ENCODE assay signal across 8 mouse cellular contexts in genomic region chr10:128093496-128094294, GRCm38 (mm10). TPM values are rescaled to one million over a fixed set of nuclear protein-coding genes. Genes with fewer than 3 reads are reported as not detected.
DNase-seq lines count a peak whose midpoint lies in the region; ATAC-seq and TF ChIP-seq lines count a peak whose summit lies in the region.

No protein-coding gene starts in this region.

- H3K4me1 ChIP-seq in embryonic fibroblast, embryonic 13.5 days (ENCODE audit: control insufficient read depth, insufficient read depth, low read length), result peaks cover 5% of the 10 kb centered on the region; the same call in 1 of the 2 replicates
- peaks cover 27% of the 10 kb centered on the region for H3K4me1 ChIP-seq in hindbrain, postnatal 0 days (ENCODE audit: insufficient read depth, low read length)
- H3K4me1 ChIP-seq in liver, embryonic 16.5 days (ENCODE audit: control insufficient read depth, low read depth, low read length), result peaks cover 63% of the 10 kb centered on the region
- H3K4me1 ChIP-seq in neural tube, embryonic 15.5 days, result peaks cover 62% of the 10 kb centered on the region

- peak overlapping the region; percentile 88 for H3K4me2 ChIP-seq in hindbrain, postnatal 0 days (ENCODE audit: low read depth, low read length)
- peak overlapping the region; percentile 82 for H3K4me2 ChIP-seq in liver, embryonic 16.5 days (ENCODE audit: low read depth, low read length)
- H3K4me2 ChIP-seq in neural tube, embryonic 15.5 days, result peak overlapping the region; percentile 78

- H3K9me3 ChIP-seq in hindbrain, postnatal 0 days (ENCODE audit: low read length), result no peaks in the 10 kb centered on the region
- no peaks in the 10 kb centered on the region for H3K9me3 ChIP-seq in liver, embryonic 16.5 days (replicated peaks; ENCODE audit: control insufficient read depth, low read length)
- no peaks in the 10 kb centered on the region for H3K9me3 ChIP-seq in neural tube, embryonic 15.5 days (replicated peaks)

- TF ChIP-seq POLR2A in embryonic fibroblast, embryonic 13.5 days (IDR thresholded peaks at IDR 0.05; ENCODE audit: low read depth, low read length), result 0 out of 2 replicates have a peak, but pooled peaks have one; percentile 9

- H3K27ac ChIP-seq in embryonic fibroblast, embryonic 13.5 days (ENCODE audit: insufficient read depth, low read length), result peak overlapping the region; percentile 89
- peak overlapping the region; percentile 78 for H3K27ac ChIP-seq in hindbrain, postnatal 0 days
- peak overlapping the region; percentile 98 for H3K27ac ChIP-seq in liver, embryonic 16.5 days (ENCODE audit: low read length)
- peak overlapping the region; percentile 90 for H3K27ac ChIP-seq in neural tube, embryonic 15.5 days (replicated peaks)

- H3K9ac ChIP-seq in hindbrain, postnatal 0 days (replicated peaks; ENCODE audit: low read length), result peak overlapping the region; percentile 61
- H3K9ac ChIP-seq in liver, embryonic 16.5 days (ENCODE audit: low read depth, low read length), result peak overlapping the region; percentile 93
- H3K9ac ChIP-seq in neural tube, embryonic 15.5 days (replicated peaks), result peak overlapping the region; percentile 79

- no peak for ATAC-seq in cerebellum, adult (ENCODE audit: insufficient number of reproducible peaks, low FRiP score, low TSS enrichment)
- ATAC-seq in hindbrain, postnatal 0 days, result no peak
- peak; percentile 30 for ATAC-seq in liver, embryonic 16.5 days (ENCODE audit: low read depth)
- ATAC-seq in neural tube, embryonic 15.5 days (ENCODE audit: low FRiP score), result no peak

- H3K27me3 ChIP-seq in hindbrain, postnatal 0 days (ENCODE audit: insufficient read depth, low read length), result no peaks in the 10 kb centered on the region
- no peaks in the 10 kb centered on the region for H3K27me3 ChIP-seq in liver, embryonic 16.5 days (ENCODE audit: control insufficient read depth, insufficient read depth, low read depth, low read length)
- H3K27me3 ChIP-seq in neural tube, embryonic 15.5 days (replicated peaks), result no peaks in the 10 kb centered on the region

- peak; percentile 52 for DNase-seq in cerebellum, adult 11 months
- peak; percentile 32 for DNase-seq in ZHBTc4 (ENCODE audit: low read depth, low spot score)
- peak; percentile 19 for DNase-seq in hindbrain, postnatal 0 days (ENCODE audit: low spot score)
- no peak for DNase-seq in ovary, adult 18-20 months (ENCODE audit: low spot score)

- H3K4me3 ChIP-seq in embryonic fibroblast, embryonic 13.5 days (ENCODE audit: insufficient read depth, low read length), result peak overlapping the region; percentile 49
- H3K4me3 ChIP-seq in hindbrain, postnatal 0 days (ENCODE audit: low read length), result peak overlapping the region; percentile 72
- H3K4me3 ChIP-seq in liver, embryonic 16.5 days (ENCODE audit: low read depth, low read length), result peak overlapping the region; percentile 85
- H3K4me3 ChIP-seq in neural tube, embryonic 15.5 days (replicated peaks), result peak overlapping the region; percentile 85

- peaks cover 13% of the 10 kb centered on the region for H3K36me3 ChIP-seq in hindbrain, postnatal 0 days (ENCODE audit: insufficient read depth, low read length)
- peaks cover 17% of the 10 kb centered on the region for H3K36me3 ChIP-seq in liver, embryonic 16.5 days (ENCODE audit: control insufficient read depth, insufficient read depth)
- H3K36me3 ChIP-seq in neural tube, embryonic 15.5 days, result peaks cover 20% of the 10 kb centered on the region

- no peak for TF ChIP-seq CTCF in embryonic fibroblast, embryonic 13.5 days (IDR thresholded peaks at IDR 0.05; ENCODE audit: borderline replicate concordance, insufficient read depth, low read length)
- no peak for TF ChIP-seq CTCF in hindbrain, postnatal 0 days (IDR thresholded peaks at IDR 0.05; ENCODE audit: low read depth)

- 17% methylated on average over 13 of the region's 13 CpGs for WGBS in hindbrain, postnatal 0 days
- 24% methylated on average over 13 of the region's 13 CpGs for WGBS in liver, embryonic 16.5 days (ENCODE audit: insufficient replicate concordance)
- WGBS in neural tube, embryonic 15.5 days, result 24% methylated on average over 13 of the region's 13 CpGs

RNA-seq across cellular contexts. Expression of gene Baz2a, which starts 2.3 kb away (rescaled TPM):
- polyA plus RNA-seq in embryonic fibroblast, embryonic 13.5 days (2011; ENCODE audit: insufficient read length, low read depth, missing spikeins), result 32.4 and 36.8 TPM in 2 replicates
- 14.3 and 15.0 TPM in 2 replicates for total RNA-seq in hindbrain, postnatal 0 days (2014; rRNA removed)
- polyA plus RNA-seq in hindbrain, postnatal 0 days (2015; fragmentation: Nextera tagmentation; extraction: Ambion mirVana), result 10.2 and 10.6 TPM in 2 replicates
- polyA plus RNA-seq in liver, embryonic 16.5 days (2015; fragmentation: Nextera tagmentation; extraction: Ambion mirVana), result 5.4 and 6.0 TPM in 2 replicates
- polyA plus RNA-seq in neural tube, embryonic 15.5 days (2015; fragmentation: Nextera tagmentation; extraction: Ambion mirVana), result 7.4 and 8.9 TPM in 2 replicates

RNA-seq across cellular contexts. Expression of gene Atp5b, which starts 10.6 kb away (rescaled TPM):
- 979 and 1,112 TPM in 2 replicates for polyA plus RNA-seq in embryonic fibroblast, embryonic 13.5 days (2011; ENCODE audit: insufficient read length, low read depth, missing spikeins)
- 6,623 and 6,768 TPM in 2 replicates for total RNA-seq in hindbrain, postnatal 0 days (2014; rRNA removed)
- polyA plus RNA-seq in hindbrain, postnatal 0 days (2015; fragmentation: Nextera tagmentation; extraction: Ambion mirVana), result 2,401 and 2,438 TPM in 2 replicates
- 1,845 and 1,875 TPM in 2 replicates for polyA plus RNA-seq in liver, embryonic 16.5 days (2015; fragmentation: Nextera tagmentation; extraction: Ambion mirVana)
- 2,338 and 2,396 TPM in 2 replicates for polyA plus RNA-seq in neural tube, embryonic 15.5 days (2015; fragmentation: Nextera tagmentation; extraction: Ambion mirVana)

RNA-seq across cellular contexts. Expression of gene Ptges3, which starts 34.9 kb away (rescaled TPM):
- 270 and 308 TPM in 2 replicates for polyA plus RNA-seq in embryonic fibroblast, embryonic 13.5 days (2011; ENCODE audit: insufficient read length, low read depth, missing spikeins)
- 81.6 and 87.7 TPM in 2 replicates for total RNA-seq in hindbrain, postnatal 0 days (2014; rRNA removed)
- 417 and 428 TPM in 2 replicates for polyA plus RNA-seq in hindbrain, postnatal 0 days (2015; fragmentation: Nextera tagmentation; extraction: Ambion mirVana)
- 171 and 201 TPM in 2 replicates for polyA plus RNA-seq in liver, embryonic 16.5 days (2015; fragmentation: Nextera tagmentation; extraction: Ambion mirVana)
- 394 and 409 TPM in 2 replicates for polyA plus RNA-seq in neural tube, embryonic 15.5 days (2015; fragmentation: Nextera tagmentation; extraction: Ambion mirVana)

RNA-seq across cellular contexts. Expression of gene Naca, which starts 58.3 kb away (rescaled TPM):
- polyA plus RNA-seq in embryonic fibroblast, embryonic 13.5 days (2011; ENCODE audit: insufficient read length, low read depth, missing spikeins), result 887 and 940 TPM in 2 replicates
- 295 and 315 TPM in 2 replicates for total RNA-seq in hindbrain, postnatal 0 days (2014; rRNA removed)
- polyA plus RNA-seq in hindbrain, postnatal 0 days (2015; fragmentation: Nextera tagmentation; extraction: Ambion mirVana), result 450 and 463 TPM in 2 replicates
- 301 and 339 TPM in 2 replicates for polyA plus RNA-seq in liver, embryonic 16.5 days (2015; fragmentation: Nextera tagmentation; extraction: Ambion mirVana)
- polyA plus RNA-seq in neural tube, embryonic 15.5 days (2015; fragmentation: Nextera tagmentation; extraction: Ambion mirVana), result 484 and 547 TPM in 2 replicates
